30 mouse cellular contexts compared by ENCODE assay signal in genomic region chr3:107772860-107773259, GRCm38 (mm10). TPM values are rescaled to one million over a fixed set of nuclear protein-coding genes. Genes with fewer than 3 reads are reported as not detected.
DNase-seq lines count a peak whose midpoint lies in the region; ATAC-seq and TF ChIP-seq lines count a peak whose summit lies in the region.
"Had no signal": no experiment of that assay in that cellular context is flagged by ENCODE, and none has a peak within 500 bp of the region (broad histone marks: within the 10 kb centered on the region; RNA-seq: fewer than 3 reads in every experiment).

No protein-coding gene starts in this region.

- H3K4me3 ChIP-seq in myocyte: no peak overlapping the region
- H3K4me3 ChIP-seq in hindbrain, embryonic 14.5 days (replicated peaks; ENCODE audit: low read length): no peak overlapping the region
- H3K4me3 ChIP-seq: erythroblast, embryonic 14.5 days; gastrocnemius, adult 2 months; heart, adult 2 months; hindbrain, embryonic 10.5 days; limb, embryonic 10.5 days; limb, embryonic 15.5 days; liver, embryonic 13.5 days; neural tube, embryonic 15.5 days had no signal

- WGBS in hindbrain, embryonic 14.5 days: 79% methylated on average over 5 of the region's 5 CpGs

- no peak for ATAC-seq in hindbrain, embryonic 14.5 days (ENCODE audit: low FRiP score)
- ATAC-seq: forebrain, embryonic 16.5 days; hindbrain, embryonic 16.5 days had no signal

- no peak overlapping the region for H3K27ac ChIP-seq in hindbrain, embryonic 14.5 days
- H3K27ac ChIP-seq: gastrocnemius, adult 2 months; heart, adult 2 months; hindbrain, embryonic 10.5 days; kidney, postnatal 0 days; limb, embryonic 10.5 days; limb, embryonic 15.5 days; liver, embryonic 13.5 days; neural tube, embryonic 15.5 days had no signal

- peak; percentile 36 for TF ChIP-seq POLR2A in myocyte (IDR thresholded peaks at IDR 0.05; ENCODE audit: insufficient read length, low read depth)

- H3K79me2 ChIP-seq in myocyte (ENCODE audit: control insufficient read depth, insufficient read depth): no peaks in the 10 kb centered on the region

- H3K4me1 ChIP-seq in hindbrain, embryonic 14.5 days (replicated peaks; ENCODE audit: control insufficient read depth, insufficient read depth, low read length): no peaks in the 10 kb centered on the region

- no peaks in the 10 kb centered on the region for H3K36me3 ChIP-seq in myocyte (ENCODE audit: control insufficient read depth, insufficient read depth)
- H3K36me3 ChIP-seq in hindbrain, embryonic 14.5 days (replicated peaks; ENCODE audit: control insufficient read depth, insufficient read depth): no peaks in the 10 kb centered on the region
- H3K36me3 ChIP-seq: hindbrain, embryonic 10.5 days; limb, embryonic 10.5 days; limb, embryonic 15.5 days; liver, embryonic 13.5 days; neural tube, embryonic 15.5 days had no signal

- H3K27me3 ChIP-seq in myocyte (ENCODE audit: control insufficient read depth, insufficient read depth, insufficient read length): no peaks in the 10 kb centered on the region
- no peaks in the 10 kb centered on the region for H3K27me3 ChIP-seq in hindbrain, embryonic 14.5 days (ENCODE audit: control insufficient read depth, insufficient read depth, low read length)
- H3K27me3 ChIP-seq: neural tube, embryonic 15.5 days had no signal

- peak overlapping the region; percentile 21 for H3K4me2 ChIP-seq in myocyte (ENCODE audit: low read depth)
- no peak overlapping the region for H3K4me2 ChIP-seq in hindbrain, embryonic 14.5 days (replicated peaks)
- H3K4me2 ChIP-seq: limb, embryonic 15.5 days; liver, embryonic 13.5 days; neural tube, embryonic 15.5 days had no signal

- no peaks in the 10 kb centered on the region for H3K9me3 ChIP-seq in hindbrain, embryonic 14.5 days (ENCODE audit: control insufficient read depth, low read length)
- H3K9me3 ChIP-seq: hindbrain, embryonic 10.5 days; limb, embryonic 10.5 days; limb, embryonic 15.5 days; liver, embryonic 13.5 days; neural tube, embryonic 15.5 days had no signal

- no peak overlapping the region for H3ac ChIP-seq in myocyte (ENCODE audit: control insufficient read depth, insufficient read length)

- no peak overlapping the region for H3K9ac ChIP-seq in hindbrain, embryonic 14.5 days
- H3K9ac ChIP-seq: limb, embryonic 15.5 days; liver, embryonic 13.5 days; neural tube, embryonic 15.5 days had no signal

- DNase-seq in adrenal gland, adult (ENCODE audit: inconsistent age in 2 of 2, low spot score in 1 of 2): peak; percentile 58 to 75
- no peak for DNase-seq in adrenal gland, adult 18-20 months (ENCODE audit: low spot score in 2 of 2)
- DNase-seq in lung, postnatal 36 days: peak; percentile 54
- no peak for DNase-seq in lung, postnatal 14 days
- DNase-seq in adipocyte (ENCODE audit: low spot score): peak; percentile 79
- no peak for DNase-seq in hindbrain, embryonic 14.5 days (ENCODE audit: low spot score)
- DNase-seq in layer of hippocampus, postnatal 25 days (ENCODE audit: extremely low spot score in 1 of 2, low spot score in 1 of 2): no peak
- DNase-seq: adrenal gland, postnatal 10 days; cerebellum, adult 8-10 months; cerebellum, postnatal 36 days; gastrocnemius, adult 2 months; gastrocnemius, postnatal 36 days; heart, adult 2 months; heart, postnatal 14 days; kidney, adult 2 months; kidney, postnatal 4 days; liver, embryonic 13.5 days; lung, adult 2 months; midbrain, embryonic 14.5 days; spleen, adult 18-20 months; thymus, postnatal 14 days had no signal

TF ChIP-seq in myocyte, 11 proteins besides CTCF, POLR2A, EP300 and RAD21:
- TF ChIP-seq MYOG (IDR thresholded peaks at IDR 0.05; ENCODE audit: control insufficient read depth in 1 of 3, insufficient read depth in 1 of 3, insufficient read length in 2 of 3, low read depth in 2 of 3) (peak; percentile 2 to 90 (median 72)), TCF3 (IDR thresholded peaks at IDR 0.05; ENCODE audit: insufficient read length, low read depth) (peak; percentile 77), MAX (IDR thresholded peaks at IDR 0.05; ENCODE audit: low read depth) (no peak), MYOD1 (IDR thresholded peaks at IDR 0.05; ENCODE audit: control insufficient read depth in 1 of 3, insufficient read length in 2 of 3, low read depth in 2 of 3) (peak in 2 of 3 experiments; percentile 83 to 88), TCF12 (IDR thresholded peaks at IDR 0.05; ENCODE audit: insufficient read depth, poor library complexity, severe bottlenecking) (peak; percentile 12), SRF (IDR thresholded peaks at IDR 0.05; ENCODE audit: control insufficient read depth, insufficient read length, low read depth) (no peak), USF1 (IDR thresholded peaks at IDR 0.05; ENCODE audit: low read depth) (peak; percentile 36)

RNA-seq across cellular contexts. Expression of gene Csf1, which starts 12.6 kb away (rescaled TPM):
- total RNA-seq in adrenal gland, adult 18-20 months (2021): 10 to 100 TPM; 13.2 to 34.7 TPM
- polyA plus RNA-seq in myocyte (2012; fragmentation: generic; extraction: Trizol): 68.1 TPM
- 7.8 and 7.9 TPM in 2 replicates for polyA plus RNA-seq in hindbrain, embryonic 14.5 days (2014; fragmentation: Nextera tagmentation; extraction: Ambion mirVana)
- total RNA-seq in layer of hippocampus, postnatal 25 days (2021): 10 to 100 TPM; 17.1 to 18.6 TPM

Comparison
In these comparisons a context has a peak if more than half of its experiments do, and no peak if none do; other contexts are left out.
1. DNase-seq: peak in adrenal gland, adult (2 of 2), lung, postnatal 36 days (single experiment) and adipocyte (single experiment); none in adrenal gland, adult 18-20 months (0 of 2), lung, postnatal 14 days (single experiment), hindbrain, embryonic 14.5 days (single experiment) and layer of hippocampus, postnatal 25 days (0 of 2).